Mouse (Mus musculus): ENCODE results near the gene Tm2d3. TPM values are rescaled to one million over a fixed set of nuclear protein-coding genes. Genes with fewer than 3 reads are reported as not detected.

The Tm2d3 gene
- total RNA-seq, 2 experiments from 2014 or later = 10.8 to 12.6 TPM

- no peak for TF ChIP-seq CTCF (IDR thresholded peaks at IDR 0.05)
- intact Hi-C loops (cut with DNase I) = no loop called here
- Histone ChIP-seq H3K27ac (no peak overlapping the region), H3K4me3 (no peak overlapping the region)
- DNase-seq = no peak
Observed at GRCm38 (mm10) chr7:65678900-65679595, 11.9 kb upstream of the Tm2d3 start.

- intact Hi-C loops (cut with DNase I) = no loop called here
- DNase-seq = no peak
- H3K4me3 ChIP-seq = no peak overlapping the region
- no peak for TF ChIP-seq CTCF (IDR thresholded peaks at IDR 0.05)
- no peak overlapping the region for H3K27ac ChIP-seq
Observed at GRCm38 (mm10) chr7:65681166-65681565, 9.8 kb upstream of the Tm2d3 start.

- H3K27ac ChIP-seq = no peak overlapping the region
- no peak for TF ChIP-seq CTCF (IDR thresholded peaks at IDR 0.05)
- intact Hi-C loops (cut with DNase I) = no loop called here
- no peak for DNase-seq
- H3K4me3 ChIP-seq = no peak overlapping the region
Observed at GRCm38 (mm10) chr7:65684256-65684835, 6.6 kb upstream of the Tm2d3 start.

- no peak for DNase-seq
- intact Hi-C loops (cut with DNase I) = no loop called here
- Histone ChIP-seq H3K4me3 (no peak overlapping the region), H3K27ac (no peak overlapping the region)
- no peak for TF ChIP-seq CTCF (IDR thresholded peaks at IDR 0.05)
Observed at GRCm38 (mm10) chr7:65686664-65687063, 4.3 kb upstream of the Tm2d3 start.

GRCm38 (mm10) chr7:65691929-65692605 lies 1.1 kb downstream of the Tm2d3 start:
- intact Hi-C loops (cut with DNase I) = no loop called here

GRCm38 (mm10) chr7:65692883-65693282 lies 1.9 kb downstream of the Tm2d3 start:
- intact Hi-C loops (cut with DNase I) = no loop called here
- TF ChIP-seq CTCF (IDR thresholded peaks at IDR 0.05) = no peak
- Histone ChIP-seq H3K27ac (peak overlapping the region; percentile 91), H3K4me3 (peak overlapping the region; percentile 88)
- DNase-seq = no peak

More at GRCm38 (mm10) chr7:65691929-65692605, 1.1 kb downstream of the Tm2d3 start:
- no peak overlapping the region for H3K4me3 ChIP-seq
- TF ChIP-seq CTCF (IDR thresholded peaks at IDR 0.05) = no peak
- DNase-seq = no peak
- H3K27ac ChIP-seq = no peak overlapping the region

- Histone ChIP-seq H3K27ac (peak overlapping the region; percentile 91), H3K4me3 (peak overlapping the region; percentile 88)
- intact Hi-C loops (cut with DNase I) = no loop called here
- peak; percentile 92 for DNase-seq
- no peak for TF ChIP-seq CTCF (IDR thresholded peaks at IDR 0.05)
Observed at GRCm38 (mm10) chr7:65693301-65693821, 2.4 kb downstream of the Tm2d3 start.

- no peak for DNase-seq
- intact Hi-C loops (cut with DNase I) = no loop called here
- no peak overlapping the region for H3K27ac ChIP-seq
- peak; percentile 52 for TF ChIP-seq CTCF (IDR thresholded peaks at IDR 0.05)
- no peak overlapping the region for H3K4me3 ChIP-seq
Observed at GRCm38 (mm10) chr7:65696450-65696849, 5.5 kb downstream of the Tm2d3 start.

GRCm38 (mm10) chr7:65702076-65702475 lies 11.1 kb downstream of the Tm2d3 start:
- no peak overlapping the region for H3K4me3 ChIP-seq
- H3K27ac ChIP-seq = no peak overlapping the region
- no peak for DNase-seq
- no peak for TF ChIP-seq CTCF (IDR thresholded peaks at IDR 0.05)
- intact Hi-C loops (cut with DNase I) = no loop called here

GRCm38 (mm10) chr7:65704818-65705242 lies 13.9 kb downstream of the Tm2d3 start:
- DNase-seq = peak; percentile 78
- Histone ChIP-seq H3K27ac (no peak overlapping the region), H3K4me3 (peak overlapping the region; percentile 63)
- intact Hi-C loops (cut with DNase I) = loop anchor here (2.0 to 5.0 kb wide), 2 partner anchors 227 to 350 kb away; no protein-coding TSS in a partner anchor
- TF ChIP-seq CTCF (IDR thresholded peaks at IDR 0.05) = peak; percentile 98

GRCm38 (mm10) chr7:65708506-65708905 lies 17.5 kb downstream of the Tm2d3 start:
- no peak for TF ChIP-seq CTCF (IDR thresholded peaks at IDR 0.05)
- intact Hi-C loops (cut with DNase I) = loop anchor here (5.0 kb wide), 1 partner anchor 224 kb away; no protein-coding TSS in a partner anchor
- Histone ChIP-seq H3K27ac (no peak overlapping the region), H3K4me3 (no peak overlapping the region)
- DNase-seq = no peak

- DNase-seq = no peak
- no peak for TF ChIP-seq CTCF (IDR thresholded peaks at IDR 0.05)
- intact Hi-C loops (cut with DNase I) = no loop called here
- H3K27ac ChIP-seq = no peak overlapping the region
- no peak overlapping the region for H3K4me3 ChIP-seq
Observed at GRCm38 (mm10) chr7:65710301-65710700, 19.3 kb downstream of the Tm2d3 start.

- Histone ChIP-seq H3K27ac (no peak overlapping the region), H3K4me3 (no peak overlapping the region)
- intact Hi-C loops (cut with DNase I) = no loop called here
- TF ChIP-seq CTCF (IDR thresholded peaks at IDR 0.05) = no peak
- no peak for DNase-seq
Observed at GRCm38 (mm10) chr7:65713782-65714181, 22.8 kb downstream of the Tm2d3 start.

All from gastrocnemius, adult 2 months (tissue).